Mouse (Mus musculus) midbrain, embryonic 15.5 days (tissue): ENCODE data around the gene Tnfrsf8. TPM values are rescaled to one million over a fixed set of nuclear protein-coding genes. Genes with fewer than 3 reads are reported as not detected.
"Not testable (repeated sequence)": the region's sequence is repeated elsewhere in the genome, so short reads cannot be mapped to it uniquely, and the experiment has no call there.

Experiments
- ATAC-seq: fragments of 200-750 bp; cut with Nextera tagmentation; replicated peaks from 2 replicates; pipeline ENCODE4 v1.8.0; 2017; ENCODE audit warnings: moderate TSS enrichment
- H3K27ac ChIP-seq: fragments of 300-500 bp; sonication (generic); 2 replicates; pipeline ENCODE4 v1.5.1; 2015; ENCODE audit warnings: mild to moderate bottlenecking, inconsistent platforms
- H3K27me3 ChIP-seq: fragments of 300-500 bp; sonication (generic); replicated peaks from 2 replicates; pipeline ENCODE4 v1.6.1; 2015; ENCODE audit warnings: inconsistent platforms
- H3K36me3 ChIP-seq: fragments of 300-500 bp; sonication (generic); replicated peaks from 2 replicates; pipeline ENCODE4 v1.6.1; 2015; ENCODE audit warnings: inconsistent platforms
- H3K4me1 ChIP-seq: fragments of 300-500 bp; sonication (generic); 2 replicates; pipeline ENCODE4 v1.6.1; 2015; ENCODE audit warnings: inconsistent platforms
- H3K4me2 ChIP-seq: fragments of 300-500 bp; sonication (generic); 2 replicates; pipeline ENCODE4 v1.6.1; 2015; ENCODE audit warnings: inconsistent platforms, mild to moderate bottlenecking, moderate library complexity
- H3K4me3 ChIP-seq: fragments of 300-500 bp; sonication (generic); 2 replicates; pipeline ENCODE4 v1.5.1; 2015; ENCODE audit warnings: mild to moderate bottlenecking, inconsistent platforms
- H3K9ac ChIP-seq: fragments of 300-500 bp; sonication (generic); 2 replicates; pipeline ENCODE4 v1.6.1; 2015; ENCODE audit warnings: mild to moderate bottlenecking, inconsistent platforms
- H3K9me3 ChIP-seq: fragments of 300-500 bp; sonication (generic); 2 replicates; pipeline ENCODE4 v1.6.1; 2016; ENCODE audit warnings: inconsistent platforms
- WGBS: fragments of 180-500 bp; shearing (Covaris S2); methylation state at CpG from one replicate; pipeline ENCODE4 v1.1.7; 2015; ENCODE audit warnings: mixed read lengths; 5-methylcytosine and 5-hydroxymethylcytosine counted together
- polyA plus RNA-seq: library from polyadenylated mRNA; unstranded; fragments of >200 nt; fragmentation: Nextera tagmentation; extraction: Ambion mirVana; gene quantifications from 2 replicates; pipeline ENCODE4 v1.2.1, GENCODE M21; 2015

Tnfrsf8 gene
- polyA plus RNA-seq, 1 experiment from 2014 or later: 0.67 TPM

DNA sequence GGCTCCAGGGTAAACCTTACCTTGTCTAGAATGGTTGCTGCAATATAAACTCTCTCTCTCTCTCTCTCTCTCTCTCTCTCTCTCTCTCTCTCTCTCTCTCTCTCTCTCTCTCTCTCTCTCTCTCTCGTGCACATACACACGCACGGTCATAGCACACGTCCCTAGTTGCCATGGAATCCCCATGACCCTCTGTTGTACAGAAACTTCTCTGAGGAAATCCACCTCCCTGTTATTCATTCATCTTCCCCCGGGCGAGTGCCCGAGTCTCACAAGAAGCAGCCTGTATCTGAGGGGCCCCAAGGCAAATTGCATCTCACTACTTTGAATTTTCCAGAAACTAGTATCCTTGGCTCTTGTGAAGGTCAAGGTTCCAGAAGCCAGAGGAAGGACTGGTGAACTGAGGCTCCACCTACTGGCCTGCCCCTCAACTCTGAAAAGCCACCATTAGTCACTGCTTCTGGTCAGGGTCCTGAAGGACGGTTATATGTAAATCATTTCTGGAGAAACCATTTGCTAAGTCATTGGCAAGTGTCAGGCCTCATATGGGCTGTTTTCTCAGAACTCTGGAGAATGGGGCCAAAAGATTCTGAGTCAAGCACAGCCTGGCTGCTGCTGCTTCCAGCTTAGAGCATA, 8.1 kb upstream of the Tnfrsf8 start:
- no peaks in the 10 kb centered on the region for H3K4me1 ChIP-seq
- H3K4me3 ChIP-seq: no peak overlapping the region
- H3K9me3 ChIP-seq: no peaks in the 10 kb centered on the region
- no peaks in the 10 kb centered on the region for H3K27me3 ChIP-seq
- ATAC-seq: no peak
- 85% methylated on average over 8 of the region's 8 CpGs for WGBS
- no peak overlapping the region for H3K9ac ChIP-seq
- H3K27ac ChIP-seq: no peak overlapping the region
- H3K36me3 ChIP-seq: no peaks in the 10 kb centered on the region
- H3K4me2 ChIP-seq: no peak overlapping the region

DNA sequence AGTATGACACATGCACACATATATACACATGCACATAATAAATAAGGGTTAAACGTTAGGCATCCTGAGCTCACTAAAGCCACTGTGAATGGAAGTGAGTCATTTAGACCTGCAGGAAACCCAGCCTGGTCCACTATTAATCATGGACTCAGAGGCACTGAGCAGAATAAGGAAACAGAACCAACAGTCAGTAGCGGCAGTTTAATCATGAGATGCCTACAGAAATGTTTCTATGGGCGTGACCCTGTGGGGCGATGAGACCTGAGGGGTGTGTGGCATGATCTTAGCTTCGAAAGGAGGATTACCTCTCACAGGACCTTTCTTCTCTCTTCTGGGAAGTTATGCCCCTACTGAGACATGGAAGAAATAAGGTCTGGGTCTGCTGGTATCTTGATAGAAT, 7.2 kb upstream of the Tnfrsf8 start:
- Histone ChIP-seq H3K9me3 (no peaks in the 10 kb centered on the region), H3K27ac (no peak overlapping the region), H3K36me3 (no peaks in the 10 kb centered on the region), H3K4me1 (no peaks in the 10 kb centered on the region), H3K27me3 (no peaks in the 10 kb centered on the region), H3K9ac (no peak overlapping the region), H3K4me3 (no peak overlapping the region), H3K4me2 (no peak overlapping the region)
- ATAC-seq: no peak
- WGBS: 90% methylated on average over 5 of the region's 5 CpGs

DNA sequence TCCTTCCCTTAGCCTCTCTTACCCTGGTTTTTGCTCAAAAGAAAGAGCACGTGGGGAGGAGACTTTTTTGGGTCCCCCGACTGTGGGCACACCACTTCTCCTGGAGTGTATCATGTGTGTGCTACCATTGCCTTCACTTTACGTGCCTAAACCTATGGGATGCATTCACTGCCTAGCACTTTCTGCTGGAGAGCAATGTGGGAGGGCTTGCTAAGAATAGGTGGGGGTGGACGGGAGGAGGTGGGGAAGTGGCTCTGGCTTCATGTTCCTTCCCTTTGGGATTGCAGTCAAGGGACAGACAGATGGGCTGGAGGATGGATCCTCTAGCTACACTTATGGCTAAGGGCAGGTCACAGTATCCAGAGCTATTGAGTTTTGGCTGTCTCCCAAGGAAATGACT, 5.7 kb upstream of the Tnfrsf8 start:
- Histone ChIP-seq H3K9me3 (no peaks in the 10 kb centered on the region), H3K4me2 (no peak overlapping the region), H3K4me3 (no peak overlapping the region), H3K36me3 (no peaks in the 10 kb centered on the region), H3K9ac (no peak overlapping the region), H3K27ac (no peak overlapping the region), H3K27me3 (no peaks in the 10 kb centered on the region), H3K4me1 (no peaks in the 10 kb centered on the region)
- 82% methylated on average over 4 of the region's 4 CpGs for WGBS
- no peak for ATAC-seq

DNA sequence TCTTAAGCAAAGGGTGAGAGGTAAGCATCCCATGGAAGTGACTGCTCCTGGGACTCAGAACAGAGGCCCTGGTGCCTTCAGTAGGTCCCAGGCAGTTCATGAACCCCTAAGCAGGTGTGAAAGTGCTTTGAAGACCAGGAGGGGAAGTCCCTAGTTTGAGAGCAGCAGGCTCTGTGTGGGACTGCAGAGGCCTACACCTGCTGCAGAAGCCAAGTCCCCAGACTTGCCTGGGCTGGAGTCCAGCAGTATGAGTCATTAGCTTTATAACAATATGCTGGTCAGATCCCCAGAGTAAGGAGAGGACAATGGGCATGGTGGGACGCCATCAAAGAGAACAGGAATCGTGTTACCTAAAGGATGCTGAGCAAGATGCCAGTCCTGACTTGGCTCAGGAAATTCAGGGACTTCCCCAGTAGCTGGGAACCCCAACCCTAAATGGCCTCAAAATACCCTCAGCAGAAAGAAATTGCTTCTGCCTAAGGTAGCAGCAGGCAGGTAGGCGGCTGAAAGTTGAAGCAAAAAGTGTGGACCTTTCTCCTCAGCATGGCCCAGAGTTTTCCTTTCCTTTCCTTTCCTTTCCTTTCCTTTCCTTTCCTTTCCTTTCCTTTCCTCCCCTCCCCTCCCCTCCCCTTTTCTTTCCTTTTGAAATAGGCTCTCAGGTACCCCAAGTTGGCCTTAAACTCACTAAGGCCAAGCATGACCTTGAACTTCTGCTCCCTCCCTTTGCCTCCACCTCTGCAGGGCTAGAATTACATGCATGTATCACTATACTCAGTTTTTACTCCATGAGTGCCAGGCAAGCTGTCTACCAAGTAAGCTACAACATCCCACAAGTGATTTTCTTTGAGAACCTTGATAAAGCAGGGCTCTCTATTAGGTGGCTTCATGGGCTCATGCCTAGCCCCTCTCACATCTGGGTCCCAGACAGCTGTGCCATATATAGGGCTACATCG, 4.6 kb upstream of the Tnfrsf8 start:
- no peak for ATAC-seq
- H3K36me3 ChIP-seq: no peaks in the 10 kb centered on the region
- no peak overlapping the region for H3K4me2 ChIP-seq
- H3K4me3 ChIP-seq: no peak overlapping the region
- WGBS: 77% methylated on average over 4 of the region's 4 CpGs
- no peaks in the 10 kb centered on the region for H3K9me3 ChIP-seq
- H3K9ac ChIP-seq: no peak overlapping the region
- H3K27me3 ChIP-seq: no peaks in the 10 kb centered on the region
- no peaks in the 10 kb centered on the region for H3K4me1 ChIP-seq
- H3K27ac ChIP-seq: no peak overlapping the region

DNA sequence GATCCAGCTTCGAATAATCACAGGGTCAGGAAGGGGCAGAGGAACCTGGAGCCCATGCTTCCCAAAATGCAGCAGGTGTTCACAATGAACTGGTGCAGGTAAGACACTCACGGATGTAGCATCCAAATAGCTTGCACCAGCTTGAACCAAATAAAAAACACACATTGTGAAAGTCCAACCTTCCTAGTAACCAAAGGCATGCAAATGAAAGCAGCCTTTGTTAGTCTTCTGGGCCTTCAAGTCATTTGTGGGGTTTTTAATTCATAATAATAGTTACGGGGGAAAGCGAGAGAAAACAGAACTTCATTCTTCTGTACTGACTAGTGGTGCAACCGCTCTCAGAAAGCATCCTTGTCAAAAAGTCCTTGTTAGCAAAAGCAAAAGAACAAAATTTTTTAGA, 1.7 kb upstream of the Tnfrsf8 start:
- Histone ChIP-seq H3K9me3 (no peaks in the 10 kb centered on the region), H3K27me3 (no peaks in the 10 kb centered on the region), H3K9ac (no peak overlapping the region), H3K36me3 (no peaks in the 10 kb centered on the region), H3K4me3 (no peak overlapping the region), H3K4me1 (no peaks in the 10 kb centered on the region), H3K4me2 (no peak overlapping the region), H3K27ac (no peak overlapping the region)
- WGBS: 81% methylated on average over 5 of the region's 5 CpGs
- ATAC-seq: no peak

DNA sequence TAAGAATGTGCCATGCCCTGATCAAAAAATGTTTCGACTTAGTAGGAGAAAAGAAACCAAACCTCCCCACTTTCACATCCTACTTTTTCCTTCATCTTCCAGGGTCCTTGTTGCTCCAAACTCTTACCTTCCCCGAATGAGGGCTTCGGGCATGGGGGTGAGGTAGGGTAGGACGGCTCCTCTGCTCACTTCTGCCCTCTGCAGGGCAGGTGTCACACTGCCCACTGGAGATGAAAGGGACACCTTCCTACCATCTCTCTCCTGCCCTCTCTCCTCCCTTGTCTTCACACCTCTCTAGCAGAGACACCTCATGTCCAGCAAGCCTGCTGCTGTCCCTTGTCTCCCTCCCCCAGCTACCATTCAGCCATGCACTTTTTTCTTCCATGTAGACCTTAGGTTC, 998 bp downstream of the Tnfrsf8 start:
- no peak for ATAC-seq
- H3K9ac ChIP-seq: no peak overlapping the region
- 90% methylated on average over 4 of the region's 4 CpGs for WGBS

DNA sequence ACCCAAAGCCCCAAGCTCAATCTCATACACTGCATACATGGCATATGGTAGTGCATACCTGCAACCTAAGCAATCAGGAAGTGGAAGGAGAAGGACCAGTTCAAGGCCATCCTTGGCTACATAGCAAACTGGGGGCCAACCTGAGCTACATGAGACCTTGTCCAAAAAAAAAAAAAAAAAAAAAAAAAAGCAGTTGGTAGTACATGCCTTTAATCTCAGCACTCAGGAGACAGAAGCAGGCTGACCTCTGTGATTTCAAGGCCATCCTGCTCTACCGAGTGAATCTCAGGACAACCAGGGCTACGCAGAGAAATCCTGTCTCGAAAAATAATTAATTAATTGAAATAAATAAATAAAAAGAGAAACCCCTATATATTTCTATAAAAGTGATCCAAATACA, 1.7 kb downstream of the Tnfrsf8 start:
- H3K4me2 ChIP-seq: no peak overlapping the region
- no peak for ATAC-seq
- no peak overlapping the region for H3K4me3 ChIP-seq
- H3K9ac ChIP-seq: no peak overlapping the region
- H3K27ac ChIP-seq: no peak overlapping the region
- H3K36me3 ChIP-seq: no peaks in the 10 kb centered on the region
- H3K27me3 ChIP-seq: no peaks in the 10 kb centered on the region
- H3K9me3 ChIP-seq: no peaks in the 10 kb centered on the region
- no peaks in the 10 kb centered on the region for H3K4me1 ChIP-seq
- WGBS: 85% methylated on average over 3 of the region's 3 CpGs

More for the DNA sequence above, 998 bp downstream of the Tnfrsf8 start:
- Histone ChIP-seq H3K4me1 (no peaks in the 10 kb centered on the region), H3K27ac (no peak overlapping the region), H3K4me3 (no peak overlapping the region), H3K9me3 (no peaks in the 10 kb centered on the region), H3K27me3 (no peaks in the 10 kb centered on the region), H3K4me2 (no peak overlapping the region), H3K36me3 (no peaks in the 10 kb centered on the region)

DNA sequence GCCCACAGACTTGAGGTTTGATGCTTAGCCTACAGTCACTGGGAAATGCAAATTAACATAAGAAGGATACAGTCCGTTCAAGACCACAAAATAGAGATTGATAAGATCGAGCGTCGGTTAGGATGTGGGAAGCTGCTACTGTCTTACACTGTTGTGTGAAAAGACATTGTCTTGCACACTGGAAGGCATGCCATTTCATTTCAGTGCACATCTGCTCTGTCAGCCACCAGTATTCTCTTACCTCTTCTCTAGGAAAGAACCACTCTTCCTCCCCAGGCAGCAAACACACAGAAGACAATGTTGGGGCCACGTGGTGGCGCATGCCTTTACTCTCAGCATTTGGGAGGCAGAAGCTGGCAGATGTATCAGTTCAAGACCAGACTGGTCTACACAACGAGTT, 2.4 kb downstream of the Tnfrsf8 start:
- ATAC-seq: no peak
- no peak overlapping the region for H3K27ac ChIP-seq
- no peaks in the 10 kb centered on the region for H3K4me1 ChIP-seq
- H3K36me3 ChIP-seq: no peaks in the 10 kb centered on the region
- WGBS: 72% methylated on average over 7 of the region's 7 CpGs
- no peak overlapping the region for H3K9ac ChIP-seq
- H3K9me3 ChIP-seq: no peaks in the 10 kb centered on the region
- H3K4me2 ChIP-seq: no peak overlapping the region
- no peaks in the 10 kb centered on the region for H3K27me3 ChIP-seq
- H3K4me3 ChIP-seq: no peak overlapping the region

DNA sequence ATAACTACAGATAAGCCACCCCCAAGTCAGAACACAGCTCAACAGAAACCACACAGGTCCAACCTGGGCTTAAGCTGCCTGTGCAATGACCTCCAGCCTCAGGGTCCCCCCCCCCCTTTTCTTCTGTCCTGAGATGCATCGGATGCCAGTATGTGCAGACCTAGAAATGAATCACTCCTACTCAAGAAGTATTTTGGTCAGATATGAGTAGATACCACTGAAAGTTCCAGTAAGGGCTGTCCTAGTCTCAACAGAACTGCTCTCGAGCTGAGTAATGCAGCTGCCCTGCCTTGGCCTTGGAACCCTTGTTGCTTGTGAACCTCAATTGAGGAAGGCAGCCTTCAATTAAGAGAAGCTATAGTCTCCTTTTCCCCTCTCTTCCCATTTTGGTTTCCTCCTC, 4.1 kb downstream of the Tnfrsf8 start:
- Histone ChIP-seq H3K36me3 (no peaks in the 10 kb centered on the region), H3K27me3 (no peaks in the 10 kb centered on the region)
- WGBS: 87% methylated on average over 2 of the region's 2 CpGs

DNA sequence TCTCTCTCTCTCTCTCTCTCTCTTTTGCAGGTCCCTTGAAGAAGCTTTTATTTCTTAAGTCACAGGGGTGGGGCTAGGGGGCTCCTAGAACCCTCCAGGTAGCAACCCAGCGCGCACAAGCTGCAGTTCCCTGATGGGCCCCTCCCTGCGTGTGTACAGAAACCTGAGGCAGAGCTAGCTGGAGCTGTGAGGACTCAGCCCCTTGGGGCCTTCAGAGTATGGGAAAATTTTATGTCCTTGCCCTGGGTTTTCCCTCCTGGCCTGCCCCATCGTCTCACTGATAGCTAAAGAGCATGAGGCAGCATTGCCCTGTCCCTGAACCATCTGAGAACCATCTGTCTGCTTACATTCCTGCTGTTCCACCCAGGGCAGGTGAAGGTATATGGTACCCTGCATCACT, 8.5 kb downstream of the Tnfrsf8 start:
- Histone ChIP-seq H3K4me3 (no peak overlapping the region), H3K9me3 (no peaks in the 10 kb centered on the region), H3K9ac (no peak overlapping the region), H3K27me3 (no peaks in the 10 kb centered on the region), H3K27ac (no peak overlapping the region), H3K4me1 (no peaks in the 10 kb centered on the region), H3K36me3 (no peaks in the 10 kb centered on the region), H3K4me2 (no peak overlapping the region)
- no peak for ATAC-seq
- WGBS: 36% methylated on average over 4 of the region's 4 CpGs

More for the DNA sequence above, 4.1 kb downstream of the Tnfrsf8 start:
- H3K9ac ChIP-seq: no peak overlapping the region
- no peak overlapping the region for H3K4me3 ChIP-seq
- no peak overlapping the region for H3K4me2 ChIP-seq
- no peak for ATAC-seq
- no peaks in the 10 kb centered on the region for H3K4me1 ChIP-seq
- no peaks in the 10 kb centered on the region for H3K9me3 ChIP-seq
- H3K27ac ChIP-seq: no peak overlapping the region

DNA sequence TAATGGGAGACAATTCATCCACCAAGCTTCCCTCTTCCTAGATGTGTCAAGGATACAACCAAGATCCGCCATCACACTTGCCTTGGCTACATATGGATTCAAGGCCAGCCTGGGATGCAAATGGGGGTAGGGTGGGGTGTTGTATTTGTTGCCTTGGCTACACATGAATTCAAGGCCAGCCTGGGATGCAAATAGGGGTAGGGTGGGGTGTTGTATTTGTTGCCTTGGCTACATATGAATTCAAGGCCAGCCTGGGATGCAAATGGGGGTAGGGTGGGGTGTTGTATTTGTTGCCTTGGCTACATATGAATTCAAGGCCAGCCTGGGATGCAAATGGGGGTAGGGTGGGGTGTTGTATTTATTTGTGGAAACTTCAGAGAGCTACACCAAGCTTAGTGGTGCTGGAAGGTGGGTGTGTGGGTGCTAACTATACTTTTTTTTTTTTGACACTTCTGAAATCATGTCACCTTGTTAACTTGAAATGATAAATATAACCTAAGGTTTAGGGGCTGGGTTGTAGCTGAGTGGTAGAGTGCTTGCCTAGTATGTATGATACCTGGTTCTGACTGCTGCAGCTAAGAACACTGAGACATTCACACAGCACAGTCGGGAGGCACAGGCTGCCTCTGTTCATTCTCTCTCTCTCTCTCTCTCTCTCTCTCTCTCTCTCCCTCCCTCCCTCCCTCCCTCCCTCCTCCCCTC, 9.2 kb downstream of the Tnfrsf8 start:
- not testable (repeated sequence) for H3K4me3 ChIP-seq, H3K27ac ChIP-seq, H3K9ac ChIP-seq, H3K9me3 ChIP-seq, H3K27me3 ChIP-seq, H3K4me2 ChIP-seq, H3K4me1 ChIP-seq, ATAC-seq, H3K36me3 ChIP-seq
- 39% methylated on average over 2 of the region's 2 CpGs for WGBS

DNA sequence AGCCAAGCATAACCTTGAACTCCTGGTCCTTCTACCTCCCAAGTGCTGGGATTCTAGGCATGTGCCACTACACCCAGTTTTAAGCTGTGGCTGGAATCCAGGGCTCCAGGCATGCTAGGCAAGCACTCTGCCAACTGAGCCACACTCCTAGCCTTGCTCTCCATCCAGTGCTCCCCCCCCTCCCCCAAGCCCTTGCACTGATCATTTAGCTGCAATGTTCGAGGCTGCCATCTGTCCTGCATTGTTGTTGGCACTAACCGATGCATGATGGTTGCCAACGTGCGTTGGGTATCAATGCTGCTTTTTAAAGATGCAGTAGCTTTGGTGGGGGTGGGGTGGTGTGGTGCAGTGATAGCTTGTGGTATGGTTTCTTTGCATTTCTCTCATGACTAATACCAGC, 10.9 kb downstream of the Tnfrsf8 start:
- H3K9me3 ChIP-seq: no peaks in the 10 kb centered on the region
- H3K27me3 ChIP-seq: no peaks in the 10 kb centered on the region
- H3K27ac ChIP-seq: no peak overlapping the region
- no peak overlapping the region for H3K9ac ChIP-seq
- H3K36me3 ChIP-seq: no peaks in the 10 kb centered on the region
- no peak for ATAC-seq
- no peak overlapping the region for H3K4me3 ChIP-seq
- H3K4me2 ChIP-seq: no peak overlapping the region
- H3K4me1 ChIP-seq: no peaks in the 10 kb centered on the region
- 54% methylated on average over 4 of the region's 4 CpGs for WGBS
